ENCODE assay signal across 14 mouse cellular contexts in the genomic region with DNA sequence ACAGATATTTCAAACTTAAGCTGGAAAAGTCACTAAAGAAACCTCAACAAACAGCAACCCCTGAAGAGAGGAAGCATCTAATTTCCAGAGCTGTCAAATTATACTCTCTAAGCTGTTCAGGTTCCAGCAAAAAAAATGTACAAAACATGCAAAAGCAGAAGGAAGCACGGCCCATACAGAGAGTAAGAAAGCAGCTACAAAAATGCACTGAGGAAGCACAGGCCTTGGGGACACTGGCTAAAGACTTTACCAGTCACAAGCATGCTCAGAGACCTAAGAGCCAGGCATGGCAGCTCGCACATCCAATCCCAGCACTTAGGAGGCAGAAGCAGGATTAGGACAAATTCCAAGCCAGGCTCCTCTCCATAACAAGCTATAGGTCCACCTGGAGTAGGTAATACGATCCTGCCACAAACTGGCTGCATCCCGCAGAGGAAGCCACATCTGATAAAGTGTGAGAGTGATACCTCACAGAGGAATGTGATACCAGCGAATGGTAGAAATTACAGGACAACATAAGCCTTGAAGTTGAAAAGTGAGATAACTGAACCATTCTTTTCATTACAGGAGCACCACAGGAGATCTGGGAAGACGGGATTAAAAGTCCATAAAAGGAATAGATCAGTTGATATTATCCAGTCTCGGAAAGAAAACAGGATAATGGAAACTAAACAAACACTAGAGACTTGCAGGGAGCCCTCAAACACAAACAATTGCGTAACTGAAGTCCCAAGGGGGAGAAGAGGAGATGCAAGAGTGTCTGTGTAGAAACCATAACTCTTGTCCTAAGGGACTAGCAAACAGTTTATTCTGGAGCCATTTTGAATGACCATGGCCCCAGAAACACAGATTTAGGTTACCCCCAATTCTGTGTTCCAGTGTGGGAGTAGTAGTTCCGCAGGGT. TPM values are rescaled to one million over a fixed set of nuclear protein-coding genes. Genes with fewer than 3 reads are reported as not detected.
DNase-seq lines count a peak whose midpoint lies in the region; ATAC-seq lines count a peak whose summit lies in the region.
"Had no signal": no experiment of that assay in that cellular context is flagged by ENCODE, and none has a peak within 500 bp of the region (broad histone marks: within the 10 kb centered on the region; RNA-seq: fewer than 3 reads in every experiment).

No protein-coding gene starts in this region.

- DNase-seq in heart, adult 18-20 months: no peak
- DNase-seq in 3T3-L1 (ENCODE audit: low read depth, low spot score): peak; percentile 55
- no peak for DNase-seq in embryonic facial prominence, embryonic 10.5 days (ENCODE audit: low spot score)
- no peak for DNase-seq in right cerebral cortex, postnatal 25 days
- DNase-seq in frontal cortex, postnatal 25 days (ENCODE audit: low spot score in 2 of 2): no peak
- DNase-seq: adrenal gland, postnatal 36 days; cerebellum, adult 2 months; forebrain, postnatal 0 days; layer of hippocampus, postnatal 36 days; liver, embryonic 13.5 days had no signal

- H3K4me2 ChIP-seq in heart, embryonic 11.5 days: no peak overlapping the region
- H3K4me2 ChIP-seq in limb, embryonic 15.5 days: no peak overlapping the region
- H3K4me2 ChIP-seq: embryonic facial prominence, embryonic 15.5 days; liver, embryonic 13.5 days; midbrain, embryonic 13.5 days had no signal

- no peaks in the 10 kb centered on the region for H3K27me3 ChIP-seq in heart, embryonic 11.5 days (ENCODE audit: control insufficient read depth, insufficient read depth, low read length)
- no peaks in the 10 kb centered on the region for H3K27me3 ChIP-seq in embryonic facial prominence, embryonic 10.5 days (replicated peaks; ENCODE audit: low read depth, poor library complexity, severe bottlenecking)
- H3K27me3 ChIP-seq in limb, embryonic 15.5 days: no peaks in the 10 kb centered on the region
- H3K27me3 ChIP-seq: embryonic facial prominence, embryonic 15.5 days; liver, embryonic 13.5 days; midbrain, embryonic 13.5 days had no signal

- ATAC-seq in heart, embryonic 11.5 days (replicated peaks; ENCODE audit: insufficient number of reproducible peaks, low FRiP score, low TSS enrichment): no peak
- no peak for ATAC-seq in limb, embryonic 15.5 days (ENCODE audit: insufficient number of reproducible peaks, low FRiP score, low TSS enrichment, low read depth)
- ATAC-seq: forebrain, postnatal 0 days; midbrain, embryonic 13.5 days had no signal

- peak overlapping the region; percentile 19; the same call in 1 of the 2 replicates for H3K27ac ChIP-seq in heart, embryonic 11.5 days (ENCODE audit: low read depth, low read length)
- peak overlapping the region; percentile 69; the same call in 1 of the 2 replicates for H3K27ac ChIP-seq in embryonic facial prominence, embryonic 10.5 days (replicated peaks)
- H3K27ac ChIP-seq in limb, embryonic 15.5 days: peak overlapping the region; percentile 28; the same call in 1 of the 2 replicates
- H3K27ac ChIP-seq: embryonic facial prominence, embryonic 15.5 days; liver, embryonic 13.5 days; midbrain, embryonic 13.5 days had no signal

- H3K4me1 ChIP-seq in heart, embryonic 11.5 days (ENCODE audit: control insufficient read depth, insufficient read depth, low read length): peaks cover 56% of the 10 kb centered on the region
- peaks cover 64% of the 10 kb centered on the region for H3K4me1 ChIP-seq in embryonic facial prominence, embryonic 10.5 days
- peaks cover 49% of the 10 kb centered on the region for H3K4me1 ChIP-seq in limb, embryonic 15.5 days

- H3K9me3 ChIP-seq in heart, embryonic 11.5 days (replicated peaks; ENCODE audit: control insufficient read depth, low read length): no peaks in the 10 kb centered on the region
- no peaks in the 10 kb centered on the region for H3K9me3 ChIP-seq in embryonic facial prominence, embryonic 10.5 days
- H3K9me3 ChIP-seq in limb, embryonic 15.5 days: no peaks in the 10 kb centered on the region
- H3K9me3 ChIP-seq: embryonic facial prominence, embryonic 15.5 days; liver, embryonic 13.5 days; midbrain, embryonic 13.5 days had no signal

- H3K9ac ChIP-seq in heart, embryonic 11.5 days (ENCODE audit: low read depth, low read length): no peak overlapping the region
- H3K9ac ChIP-seq in limb, embryonic 15.5 days: no peak overlapping the region
- H3K9ac ChIP-seq: embryonic facial prominence, embryonic 15.5 days; forebrain, postnatal 0 days; liver, embryonic 13.5 days; midbrain, embryonic 13.5 days had no signal

- H3K36me3 ChIP-seq in heart, embryonic 11.5 days (ENCODE audit: control insufficient read depth, insufficient read depth, low read length): no peaks in the 10 kb centered on the region
- no peaks in the 10 kb centered on the region for H3K36me3 ChIP-seq in embryonic facial prominence, embryonic 10.5 days (replicated peaks)
- no peaks in the 10 kb centered on the region for H3K36me3 ChIP-seq in limb, embryonic 15.5 days
- H3K36me3 ChIP-seq: embryonic facial prominence, embryonic 15.5 days; liver, embryonic 13.5 days; midbrain, embryonic 13.5 days had no signal

- WGBS in heart, embryonic 11.5 days (ENCODE audit: insufficient replicate concordance): 38% methylated on average over 9 of the region's 9 CpGs
- WGBS in embryonic facial prominence, embryonic 10.5 days: 55% methylated on average over 9 of the region's 9 CpGs
- WGBS in limb, embryonic 15.5 days: 42% methylated on average over 9 of the region's 9 CpGs

- no peak overlapping the region for H3K4me3 ChIP-seq in heart, embryonic 11.5 days (ENCODE audit: low read depth, low read length)
- no peak overlapping the region for H3K4me3 ChIP-seq in embryonic facial prominence, embryonic 10.5 days
- H3K4me3 ChIP-seq in limb, embryonic 15.5 days: no peak overlapping the region
- H3K4me3 ChIP-seq: embryonic facial prominence, embryonic 15.5 days; liver, embryonic 13.5 days; midbrain, embryonic 13.5 days had no signal

RNA-seq across cellular contexts. Expression of a gene that starts 4.8 kb away (rescaled TPM):
- polyA plus RNA-seq in heart, embryonic 11.5 days (2014; fragmentation: Nextera tagmentation; extraction: Ambion mirVana): 43.9 and 51.6 TPM in 2 replicates
- 1 to 10 TPM; 4.3 to 5.6 TPM for total RNA-seq in heart, adult 18-20 months (2021)
- 3.5 and 3.6 TPM in 2 replicates for polyA plus RNA-seq in embryonic facial prominence, embryonic 10.5 days (2016; fragmentation: Nextera tagmentation; extraction: Ambion mirVana)
- 37.3 and 43.8 TPM in 2 replicates for polyA plus RNA-seq in limb, embryonic 15.5 days (2015; fragmentation: Nextera tagmentation; extraction: Ambion mirVana)

RNA-seq across cellular contexts. Expression of a gene that starts 51.7 kb away (rescaled TPM):
- polyA plus RNA-seq in heart, embryonic 11.5 days (2014; fragmentation: Nextera tagmentation; extraction: Ambion mirVana): 232 and 274 TPM in 2 replicates
- total RNA-seq in heart, adult 18-20 months (2021): 100 to 1,000 TPM; 216 to 232 TPM
- 419 and 420 TPM in 2 replicates for polyA plus RNA-seq in embryonic facial prominence, embryonic 10.5 days (2016; fragmentation: Nextera tagmentation; extraction: Ambion mirVana)
- polyA plus RNA-seq in limb, embryonic 15.5 days (2015; fragmentation: Nextera tagmentation; extraction: Ambion mirVana): 295 and 316 TPM in 2 replicates

Comparison
In these comparisons a context has a peak if more than half of its experiments do, and no peak if none do; other contexts are left out.
1. H3K27ac ChIP-seq: peak in every context shown above with its lines; median percentile 69 in embryonic facial prominence, embryonic 10.5 days; 28 in limb, embryonic 15.5 days; 19 in heart, embryonic 11.5 days.